Mouse (Mus musculus) stomach, embryonic 14.5 days (tissue): ENCODE results near the gene Gins2. TPM values are rescaled to one million over a fixed set of nuclear protein-coding genes. Genes with fewer than 3 reads are reported as not detected.
A peak's percentile ranks its signal among the peaks of the same experiment; 100 is the strongest.

Experiments
- ATAC-seq: fragments of 200-750 bp; cut with Nextera tagmentation; 2 replicates; pipeline ENCODE4 v1.8.0; 2017; ENCODE audit warnings: low read depth, moderate TSS enrichment; ENCODE audit not compliant: insufficient number of reproducible peaks, insufficient read depth, low FRiP score
- H3K27ac ChIP-seq: fragments of 300-500 bp; sonication (generic); 2 replicates; pipeline ENCODE4 v1.5.1; 2014; ENCODE audit warnings: mild to moderate bottlenecking, low read length, moderate library complexity, mixed read lengths
- H3K27me3 ChIP-seq: fragments of 300-500 bp; sonication (generic); 2 replicates; pipeline ENCODE4 v1.6.1; 2014; ENCODE audit warnings: low read length, control low read depth, mixed read lengths; ENCODE audit not compliant: control insufficient read depth, insufficient read depth
- H3K36me3 ChIP-seq: fragments of 300-500 bp; sonication (generic); 2 replicates; pipeline ENCODE4 v1.6.1; 2014; ENCODE audit warnings: mild to moderate bottlenecking, control low read depth, low read length, moderate library complexity, mixed read lengths; ENCODE audit not compliant: control insufficient read depth, insufficient read depth
- H3K4me1 ChIP-seq: fragments of 300-500 bp; sonication (generic); 2 replicates; pipeline ENCODE4 v1.6.1; 2014; ENCODE audit warnings: low read length, control low read depth, mixed read lengths; ENCODE audit not compliant: control insufficient read depth, insufficient read depth
- H3K4me2 ChIP-seq: fragments of 300-500 bp; sonication (generic); replicated peaks from 2 replicates; pipeline ENCODE4 v1.6.1; 2014; ENCODE audit warnings: low read depth, low read length, control low read depth
- H3K4me3 ChIP-seq: fragments of 300-500 bp; sonication (generic); 2 replicates; pipeline ENCODE4 v1.5.1; 2014; ENCODE audit warnings: low read depth, low read length, control low read depth
- H3K9ac ChIP-seq: fragments of 300-500 bp; sonication (generic); replicated peaks from 2 replicates; pipeline ENCODE4 v1.6.1; 2014; ENCODE audit warnings: low read depth, mild to moderate bottlenecking, control low read depth, low read length, moderate library complexity, mixed read lengths
- H3K9me3 ChIP-seq: fragments of 300-500 bp; sonication (generic); 2 replicates; pipeline ENCODE4 v1.6.1; 2016; ENCODE audit warnings: low read depth, low read length, control low read depth; ENCODE audit not compliant: control insufficient read depth
- WGBS: fragments of 180-500 bp; shearing (Covaris S2); extraction: QIAGEN DNeasy Blood & Tissue Kit; methylation state at CpG from one replicate; pipeline ENCODE4 v1.1.7; 2014; 5-methylcytosine and 5-hydroxymethylcytosine counted together
- polyA plus RNA-seq: library from polyadenylated mRNA; unstranded; fragments of >200 nt; fragmentation: Nextera tagmentation; extraction: Ambion mirVana; gene quantifications from 2 replicates; pipeline ENCODE4 v1.2.1, GENCODE M21; 2014

The Gins2 gene
- polyA plus RNA-seq, 1 experiment from 2014 or later = 118 TPM

- peaks cover 42% of the 10 kb centered on the region for H3K36me3 ChIP-seq
- WGBS = 79% methylated on average over 8 of the region's 8 CpGs
Observed at GRCm38 (mm10) chr8:120566681-120567080, 22.4 kb downstream of the Gins2 start.

DNA sequence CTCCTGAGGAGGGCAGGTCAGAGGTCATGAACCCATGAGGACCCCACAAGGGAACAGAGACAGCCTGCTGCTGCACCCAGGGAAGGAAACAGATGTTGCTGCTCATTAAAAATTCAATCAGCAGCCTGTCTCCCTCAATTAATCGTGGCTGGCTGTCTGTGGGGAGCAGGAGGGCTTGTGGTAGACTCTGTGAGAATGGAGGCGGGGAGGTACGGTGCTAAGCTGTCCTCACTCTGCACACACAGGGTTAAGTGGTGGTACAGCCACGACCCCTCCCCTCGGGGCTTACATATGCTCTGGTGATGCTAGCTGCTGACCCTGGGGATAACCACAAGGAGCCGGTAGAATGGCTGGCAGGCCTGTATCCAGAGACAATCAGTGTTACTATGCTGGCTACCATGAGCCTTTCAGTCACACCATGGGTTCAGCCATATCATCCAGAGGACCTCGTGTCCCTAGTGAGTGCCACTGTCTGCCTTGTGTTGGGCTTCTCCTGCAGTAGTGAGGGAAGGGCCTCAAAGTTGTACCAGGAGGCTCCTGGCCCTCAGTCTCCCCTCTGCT is 23.9 kb downstream of the Gins2 start:
- Histone ChIP-seq H3K4me2 (no peak overlapping the region), H3K9me3 (no peaks in the 10 kb centered on the region), H3K27me3 (no peaks in the 10 kb centered on the region), H3K9ac (no peak overlapping the region; the same call in 1 of the 2 replicates), H3K36me3 (peaks cover 33% of the 10 kb centered on the region), H3K27ac (peak overlapping the region; percentile 21; the same call in 1 of the 2 replicates), H3K4me3 (no peak overlapping the region), H3K4me1 (peaks cover 32% of the 10 kb centered on the region)
- 26% methylated on average over 7 of the region's 7 CpGs for WGBS
- ATAC-seq = no peak

More at GRCm38 (mm10) chr8:120566681-120567080, 22.4 kb downstream of the Gins2 start:
- Histone ChIP-seq H3K9me3 (no peaks in the 10 kb centered on the region), H3K27me3 (no peaks in the 10 kb centered on the region), H3K4me1 (peaks cover 32% of the 10 kb centered on the region), H3K4me3 (no peak overlapping the region), H3K9ac (no peak overlapping the region), H3K4me2 (no peak overlapping the region), H3K27ac (no peak overlapping the region)
- ATAC-seq = no peak

- peak overlapping the region; percentile 66 for H3K27ac ChIP-seq
- H3K27me3 ChIP-seq = no peaks in the 10 kb centered on the region
- H3K36me3 ChIP-seq = peaks cover 28% of the 10 kb centered on the region
- peak; percentile 46; the same call in 1 of the 2 replicates for ATAC-seq
- 34% methylated on average over 20 of the region's 20 CpGs for WGBS
- H3K4me1 ChIP-seq = peaks cover 32% of the 10 kb centered on the region
- 0 out of 2 replicates have a peak overlapping the region, but pooled peaks have one; percentile 4 for H3K4me2 ChIP-seq
- H3K9ac ChIP-seq = no peak overlapping the region
- H3K9me3 ChIP-seq = no peaks in the 10 kb centered on the region
- H3K4me3 ChIP-seq = no peak overlapping the region
Observed at GRCm38 (mm10) chr8:120563851-120564837, 25.0 kb downstream of the Gins2 start.

DNA sequence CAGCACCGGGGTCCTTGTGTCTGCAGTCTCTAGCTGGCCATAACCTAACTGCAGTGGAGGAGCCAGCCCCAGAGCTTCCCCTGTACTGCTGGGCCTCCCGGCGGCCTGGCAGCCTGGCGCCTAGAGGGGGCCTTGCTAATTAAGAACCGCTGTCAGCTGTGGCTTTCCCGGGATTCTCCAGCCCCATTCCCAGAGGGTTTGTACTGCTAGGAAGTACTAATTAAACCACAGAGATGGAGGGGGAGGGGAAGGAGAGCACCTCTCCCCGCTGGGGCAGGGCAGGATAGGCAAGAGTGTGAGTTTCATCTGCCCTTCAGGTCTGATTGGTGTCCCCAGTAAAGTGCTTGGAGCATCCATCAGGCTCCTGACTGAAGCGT is 25.8 kb downstream of the Gins2 start:
- peak overlapping the region; percentile 66 for H3K27ac ChIP-seq
- no peaks in the 10 kb centered on the region for H3K27me3 ChIP-seq
- ATAC-seq = no peak
- no peaks in the 10 kb centered on the region for H3K9me3 ChIP-seq
- peaks cover 21% of the 10 kb centered on the region for H3K36me3 ChIP-seq
- no peak overlapping the region for H3K4me2 ChIP-seq
- no peak overlapping the region for H3K9ac ChIP-seq
- peaks cover 32% of the 10 kb centered on the region for H3K4me1 ChIP-seq
- 26% methylated on average over 8 of the region's 8 CpGs for whole genome bisulfite sequencing
- no peak overlapping the region for H3K4me3 ChIP-seq

DNA sequence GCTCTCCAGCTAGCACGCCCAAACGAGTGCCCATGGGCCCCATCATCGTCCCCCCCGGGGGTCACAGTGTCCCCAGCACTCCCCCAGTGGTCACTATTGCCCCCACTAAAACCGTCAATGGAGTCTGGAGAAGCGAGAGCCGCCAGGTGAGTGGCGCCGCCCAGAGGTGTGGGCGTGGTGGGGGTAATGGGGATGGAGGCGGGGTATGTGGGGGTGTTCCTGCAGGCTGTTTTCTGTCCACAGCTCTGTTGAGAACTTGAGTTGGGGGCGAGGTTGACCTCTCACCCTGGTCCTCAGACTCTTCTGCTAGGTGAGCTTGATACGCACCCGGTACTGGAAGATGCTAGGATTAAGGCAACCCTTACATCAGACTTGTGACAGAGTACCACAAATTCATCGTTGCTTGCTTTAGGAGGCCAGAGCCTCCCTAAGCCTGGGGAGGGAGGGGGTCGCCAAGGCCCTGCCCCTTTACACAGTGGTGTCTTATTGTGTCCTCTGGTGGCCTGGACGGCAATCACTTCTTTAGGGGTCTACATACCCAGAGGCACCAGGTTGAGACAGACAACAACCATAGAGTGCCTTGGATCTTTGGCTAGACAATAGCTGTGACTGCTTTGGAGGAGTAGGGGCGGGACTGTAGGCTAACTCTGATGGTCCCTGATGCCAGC is 26.3 kb downstream of the Gins2 start:
- WGBS = 76% methylated on average over 18 of the region's 18 CpGs
- Histone ChIP-seq H3K27me3 (no peaks in the 10 kb centered on the region), H3K4me2 (no peak overlapping the region), H3K4me3 (no peak overlapping the region), H3K36me3 (peaks cover 16% of the 10 kb centered on the region), H3K9ac (no peak overlapping the region), H3K9me3 (no peaks in the 10 kb centered on the region), H3K4me1 (peaks cover 32% of the 10 kb centered on the region), H3K27ac (peak overlapping the region; percentile 66; the same call in 1 of the 2 replicates)
- no peak for ATAC-seq

- no peak overlapping the region for H3K27ac ChIP-seq
- no peak overlapping the region for H3K4me3 ChIP-seq
- no peaks in the 10 kb centered on the region for H3K27me3 ChIP-seq
- peaks cover 6% of the 10 kb centered on the region for H3K36me3 ChIP-seq
- H3K9me3 ChIP-seq = no peaks in the 10 kb centered on the region
- peaks cover 35% of the 10 kb centered on the region for H3K4me1 ChIP-seq
- no peak overlapping the region for H3K9ac ChIP-seq
- H3K4me2 ChIP-seq = no peak overlapping the region
- no peak for ATAC-seq
- 84% methylated on average over 22 of the region's 22 CpGs for WGBS
Observed at GRCm38 (mm10) chr8:120561539-120562435, 27.3 kb downstream of the Gins2 start.

DNA sequence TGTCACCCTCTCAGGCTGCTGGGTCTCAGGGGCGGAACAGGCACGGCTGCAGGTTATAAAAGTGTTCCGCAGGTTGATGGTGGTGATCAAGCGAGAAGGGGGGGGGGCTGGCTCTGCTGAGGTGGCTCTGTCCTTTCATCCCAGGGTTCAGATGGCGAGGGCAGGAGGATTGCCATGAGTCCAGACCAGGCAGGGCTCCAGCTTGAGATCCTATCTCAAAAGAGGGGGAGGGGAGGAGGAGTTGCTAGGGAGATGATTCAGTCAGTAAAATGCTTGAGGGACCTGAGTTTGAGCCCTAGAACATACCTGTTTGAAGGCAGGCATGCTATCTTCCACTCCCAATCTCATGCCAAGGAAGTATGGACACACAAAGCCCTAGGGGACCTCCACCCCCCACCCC is 28.6 kb downstream of the Gins2 start:
- Histone ChIP-seq H3K27me3 (no peaks in the 10 kb centered on the region), H3K36me3 (no peaks in the 10 kb centered on the region; the same call in 1 of the 2 replicates), H3K4me1 (peaks cover 43% of the 10 kb centered on the region), H3K4me3 (no peak overlapping the region), H3K9ac (no peak overlapping the region), H3K9me3 (no peaks in the 10 kb centered on the region), H3K4me2 (no peak overlapping the region), H3K27ac (no peak overlapping the region)
- 85% methylated on average over 5 of the region's 5 CpGs for WGBS
- ATAC-seq = no peak
